ENCODE assay signal across 15 mouse cellular contexts in genomic region chr16:89863264-89863663, GRCm38 (mm10).
A peak's percentile ranks its signal among the peaks of the same experiment; 100 is the strongest.
DNase-seq lines count a peak whose midpoint lies in the region; ATAC-seq lines count a peak whose summit lies in the region.
"Had no signal": no experiment of that assay in that cellular context is flagged by ENCODE, and none has a peak within 500 bp of the region (broad histone marks: within the 10 kb centered on the region; RNA-seq: fewer than 3 reads in every experiment).

No protein-coding gene starts in this region.

- no peak for DNase-seq in heart, postnatal 10 days
- peak; percentile 22 for DNase-seq in ES-CJ7 (ENCODE audit: low read depth, low spot score)
- peak; percentile 35 for DNase-seq in embryonic facial prominence, embryonic 11.5 days (ENCODE audit: low spot score)
- DNase-seq in layer of hippocampus, adult 8-10 months (ENCODE audit: low spot score in 2 of 2) = no peak
- DNase-seq in liver, embryonic 11.5 days (ENCODE audit: low spot score) = no peak
- no peak for DNase-seq in gastrocnemius, postnatal 10 days
- DNase-seq: adrenal gland, adult 2 months; B cell, adult 2 months; cerebellum, postnatal 36 days; gastrocnemius, postnatal 36 days; kidney, postnatal 10 days had no signal

- no peak overlapping the region for H3K4me2 ChIP-seq in heart, embryonic 13.5 days
- no peak overlapping the region for H3K4me2 ChIP-seq in embryonic facial prominence, embryonic 11.5 days (ENCODE audit: low read depth, low read length)
- no peak overlapping the region for H3K4me2 ChIP-seq in neural tube, embryonic 12.5 days (replicated peaks)
- no peak overlapping the region for H3K4me2 ChIP-seq in liver, embryonic 11.5 days
- H3K4me2 ChIP-seq: limb, embryonic 13.5 days; lung, embryonic 15.5 days had no signal

- ATAC-seq in heart, embryonic 13.5 days (ENCODE audit: extremely low read depth, insufficient number of reproducible peaks, low FRiP score, low TSS enrichment) = no peak
- peak; percentile 80 for ATAC-seq in embryonic facial prominence, embryonic 11.5 days (replicated peaks; ENCODE audit: insufficient number of reproducible peaks, low FRiP score, low TSS enrichment, low read depth)
- peak; percentile 76 for ATAC-seq in neural tube, embryonic 12.5 days (ENCODE audit: low FRiP score, low read depth)
- no peak for ATAC-seq in liver, embryonic 11.5 days (replicated peaks; ENCODE audit: low FRiP score)

- intact Hi-C loops in heart, postnatal 10 days (cut with DNase I) = no loop called here

- no peaks in the 10 kb centered on the region for H3K27me3 ChIP-seq in heart, embryonic 13.5 days (replicated peaks)
- no peaks in the 10 kb centered on the region for H3K27me3 ChIP-seq in embryonic facial prominence, embryonic 11.5 days (ENCODE audit: control insufficient read depth, insufficient read depth, low read length)
- no peaks in the 10 kb centered on the region for H3K27me3 ChIP-seq in neural tube, embryonic 12.5 days (replicated peaks)
- no peaks in the 10 kb centered on the region for H3K27me3 ChIP-seq in liver, embryonic 11.5 days (replicated peaks; ENCODE audit: control insufficient read depth, insufficient read depth, low read length)
- H3K27me3 ChIP-seq: limb, embryonic 13.5 days; lung, embryonic 15.5 days had no signal

- peaks cover 6% of the 10 kb centered on the region; the same call in 1 of the 2 replicates for H3K9me3 ChIP-seq in heart, embryonic 13.5 days
- H3K9me3 ChIP-seq in embryonic facial prominence, embryonic 11.5 days (replicated peaks; ENCODE audit: control insufficient read depth, low read length) = no peaks in the 10 kb centered on the region
- no peaks in the 10 kb centered on the region; the same call in 1 of the 2 replicates for H3K9me3 ChIP-seq in neural tube, embryonic 12.5 days
- H3K9me3 ChIP-seq in liver, embryonic 11.5 days (ENCODE audit: control insufficient read depth, low read length) = no peaks in the 10 kb centered on the region
- H3K9me3 ChIP-seq: limb, embryonic 13.5 days; lung, embryonic 15.5 days had no signal

- no peak overlapping the region for H3K4me3 ChIP-seq in heart, embryonic 13.5 days
- no peak overlapping the region for H3K4me3 ChIP-seq in embryonic facial prominence, embryonic 11.5 days (ENCODE audit: low read depth, low read length)
- H3K4me3 ChIP-seq in neural tube, embryonic 12.5 days = no peak overlapping the region
- H3K4me3 ChIP-seq in liver, embryonic 11.5 days (ENCODE audit: low read depth, low read length) = no peak overlapping the region
- H3K4me3 ChIP-seq: limb, embryonic 13.5 days; lung, embryonic 15.5 days had no signal

- 43% methylated on average over 5 of the region's 5 CpGs for WGBS in heart, embryonic 13.5 days
- 27% methylated on average over 5 of the region's 5 CpGs for WGBS in embryonic facial prominence, embryonic 11.5 days
- 23% methylated on average over 5 of the region's 5 CpGs for WGBS in neural tube, embryonic 12.5 days
- WGBS in liver, embryonic 11.5 days = 67% methylated on average over 5 of the region's 5 CpGs

- no peak overlapping the region for H3K9ac ChIP-seq in heart, embryonic 13.5 days
- no peak overlapping the region for H3K9ac ChIP-seq in embryonic facial prominence, embryonic 11.5 days (replicated peaks; ENCODE audit: low read length)
- H3K9ac ChIP-seq in neural tube, embryonic 12.5 days = no peak overlapping the region
- H3K9ac ChIP-seq in liver, embryonic 11.5 days (ENCODE audit: low read depth, low read length) = no peak overlapping the region
- H3K9ac ChIP-seq: limb, embryonic 13.5 days; lung, embryonic 15.5 days had no signal

- peaks cover 15% of the 10 kb centered on the region for H3K36me3 ChIP-seq in heart, embryonic 13.5 days
- no peaks in the 10 kb centered on the region for H3K36me3 ChIP-seq in embryonic facial prominence, embryonic 11.5 days (replicated peaks; ENCODE audit: control insufficient read depth, insufficient read depth, low read depth, low read length)
- peaks cover 27% of the 10 kb centered on the region for H3K36me3 ChIP-seq in neural tube, embryonic 12.5 days
- H3K36me3 ChIP-seq in liver, embryonic 11.5 days (ENCODE audit: control insufficient read depth, insufficient read depth, low read length) = peaks cover 6% of the 10 kb centered on the region; the same call in 1 of the 2 replicates
- H3K36me3 ChIP-seq: lung, embryonic 15.5 days had no signal

- H3K27ac ChIP-seq in heart, embryonic 13.5 days (replicated peaks) = 0 out of 2 replicates have a peak overlapping the region, but pooled peaks have one; percentile 28
- no peak overlapping the region for H3K27ac ChIP-seq in embryonic facial prominence, embryonic 11.5 days (replicated peaks; ENCODE audit: low read depth, low read length)
- no peak overlapping the region for H3K27ac ChIP-seq in neural tube, embryonic 12.5 days
- no peak overlapping the region for H3K27ac ChIP-seq in liver, embryonic 11.5 days (ENCODE audit: low read depth, low read length)
- H3K27ac ChIP-seq: limb, embryonic 13.5 days; lung, embryonic 15.5 days had no signal

- H3K4me1 ChIP-seq in heart, embryonic 13.5 days = peaks cover 27% of the 10 kb centered on the region
- no peaks in the 10 kb centered on the region for H3K4me1 ChIP-seq in embryonic facial prominence, embryonic 11.5 days (ENCODE audit: control insufficient read depth, insufficient read depth, low read length)
- H3K4me1 ChIP-seq in neural tube, embryonic 12.5 days = peaks cover 14% of the 10 kb centered on the region
- no peaks in the 10 kb centered on the region; the same call in 1 of the 2 replicates for H3K4me1 ChIP-seq in liver, embryonic 11.5 days (replicated peaks; ENCODE audit: control insufficient read depth, insufficient read depth, low read length)

Comparison
In these comparisons a context has a peak if more than half of its experiments do, and no peak if none do; other contexts are left out.
1. ATAC-seq: peak in embryonic facial prominence, embryonic 11.5 days (single experiment) and neural tube, embryonic 12.5 days (single experiment); none in heart, embryonic 13.5 days (single experiment) and liver, embryonic 11.5 days (single experiment).
2. DNase-seq: peak in ES-CJ7 (single experiment) and embryonic facial prominence, embryonic 11.5 days (single experiment); none in heart, postnatal 10 days (0 of 2), layer of hippocampus, adult 8-10 months (0 of 2), liver, embryonic 11.5 days (single experiment) and gastrocnemius, postnatal 10 days (single experiment).